ENCODE assay signal across 8 mouse cellular contexts in the genomic region with DNA sequence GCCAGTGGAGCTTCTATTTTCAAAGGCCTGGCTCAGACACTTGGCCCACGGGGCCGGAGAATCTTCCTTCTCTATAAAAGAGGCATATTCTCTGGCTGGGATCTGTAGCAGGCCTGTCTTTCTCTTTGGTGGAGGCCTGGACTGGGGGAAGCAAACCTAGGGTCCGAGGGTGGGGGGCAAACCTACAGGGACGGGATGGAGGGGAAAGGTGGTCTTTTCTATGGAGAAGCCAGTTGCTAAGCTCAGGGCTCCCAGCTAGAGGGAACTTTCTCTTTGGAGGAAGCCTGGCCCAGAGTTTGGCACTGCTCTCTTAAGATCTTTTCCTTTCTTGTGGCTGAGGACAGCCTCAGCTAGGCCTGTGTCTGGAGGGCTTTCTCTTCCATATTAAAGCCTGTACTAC. TPM values are rescaled to one million over a fixed set of nuclear protein-coding genes. Genes with fewer than 3 reads are reported as not detected.
DNase-seq lines count a peak whose midpoint lies in the region; ATAC-seq and TF ChIP-seq lines count a peak whose summit lies in the region.

No protein-coding gene starts in this region.

- H3K27me3 ChIP-seq in embryonic facial prominence, embryonic 13.5 days: no peaks in the 10 kb centered on the region
- no peaks in the 10 kb centered on the region for H3K27me3 ChIP-seq in hindbrain, postnatal 0 days (ENCODE audit: insufficient read depth, low read length)
- H3K27me3 ChIP-seq in myocyte (ENCODE audit: control insufficient read depth, insufficient read depth, insufficient read length): no peaks in the 10 kb centered on the region

- WGBS in embryonic facial prominence, embryonic 13.5 days: 51% methylated on average over 4 of the region's 4 CpGs
- WGBS in hindbrain, postnatal 0 days: 53% methylated on average over 4 of the region's 4 CpGs

- H3K4me3 ChIP-seq in layer of hippocampus, adult 2 months: peak overlapping the region; percentile 63
- H3K4me3 ChIP-seq in embryonic facial prominence, embryonic 13.5 days: peak overlapping the region; percentile 72
- peak overlapping the region; percentile 80 for H3K4me3 ChIP-seq in hindbrain, postnatal 0 days (ENCODE audit: low read length)
- H3K4me3 ChIP-seq in myocyte: peak overlapping the region; percentile 45

- H3K36me3 ChIP-seq in embryonic facial prominence, embryonic 13.5 days: no peaks in the 10 kb centered on the region
- no peaks in the 10 kb centered on the region for H3K36me3 ChIP-seq in hindbrain, postnatal 0 days (ENCODE audit: insufficient read depth, low read length)
- H3K36me3 ChIP-seq in myocyte (ENCODE audit: control insufficient read depth, insufficient read depth): no peaks in the 10 kb centered on the region

- peak overlapping the region; percentile 66 for H3K4me2 ChIP-seq in embryonic facial prominence, embryonic 13.5 days
- H3K4me2 ChIP-seq in hindbrain, postnatal 0 days (ENCODE audit: low read depth, low read length): peak overlapping the region; percentile 54
- peak overlapping the region; percentile 83 for H3K4me2 ChIP-seq in myocyte (ENCODE audit: low read depth)

- H3K27ac ChIP-seq in layer of hippocampus, adult 2 months: peak overlapping the region; percentile 71
- H3K27ac ChIP-seq in embryonic facial prominence, embryonic 13.5 days: peak overlapping the region; percentile 44; the same call in 1 of the 2 replicates
- H3K27ac ChIP-seq in hindbrain, postnatal 0 days: peak overlapping the region; percentile 65; the same call in 1 of the 2 replicates

- H3K4me1 ChIP-seq in embryonic facial prominence, embryonic 13.5 days: peaks cover 19% of the 10 kb centered on the region
- H3K4me1 ChIP-seq in hindbrain, postnatal 0 days (ENCODE audit: insufficient read depth, low read length): peaks cover 3% of the 10 kb centered on the region; the same call in 1 of the 2 replicates

- no peak for ATAC-seq in embryonic facial prominence, embryonic 13.5 days (ENCODE audit: insufficient number of reproducible peaks, insufficient read depth, low FRiP score, low TSS enrichment, low read depth)
- peak; percentile 0; the same call in 1 of the 2 replicates for ATAC-seq in hindbrain, postnatal 0 days

- H3K9ac ChIP-seq in embryonic facial prominence, embryonic 13.5 days: peak overlapping the region; percentile 66
- peak overlapping the region; percentile 44 for H3K9ac ChIP-seq in hindbrain, postnatal 0 days (replicated peaks; ENCODE audit: low read length)

- DNase-seq in layer of hippocampus, adult 2 months (ENCODE audit: low spot score in 2 of 2): no peak
- no peak for DNase-seq in layer of hippocampus, adult 8-10 months (ENCODE audit: low spot score in 2 of 2)
- DNase-seq in hindbrain, postnatal 0 days (ENCODE audit: low spot score): no peak
- no peak for DNase-seq in adrenal gland, adult 8-10 months
- DNase-seq in natural killer cell, adult 2 months (ENCODE audit: low spot score in 2 of 2): no peak
- no peak for DNase-seq in kidney, postnatal 14 days

- H3ac ChIP-seq in myocyte (ENCODE audit: control insufficient read depth, insufficient read length): no peak overlapping the region

- H3K79me2 ChIP-seq in myocyte (ENCODE audit: control insufficient read depth, insufficient read depth): no peaks in the 10 kb centered on the region

- TF ChIP-seq CTCF in layer of hippocampus, adult 2 months (conservative IDR thresholded peaks at IDR 0.05): no peak
- no peak for TF ChIP-seq CTCF in hindbrain, postnatal 0 days (IDR thresholded peaks at IDR 0.05; ENCODE audit: low read depth)

- TF ChIP-seq POLR2A in myocyte (IDR thresholded peaks at IDR 0.05; ENCODE audit: insufficient read length, low read depth): no peak

- no peaks in the 10 kb centered on the region for H3K9me3 ChIP-seq in embryonic facial prominence, embryonic 13.5 days
- H3K9me3 ChIP-seq in hindbrain, postnatal 0 days (ENCODE audit: low read length): no peaks in the 10 kb centered on the region

TF ChIP-seq in myocyte, 11 proteins besides CTCF, POLR2A, EP300 and RAD21:
- TF ChIP-seq USF1 (IDR thresholded peaks at IDR 0.05; ENCODE audit: low read depth) (no peak), REST (IDR thresholded peaks at IDR 0.05; ENCODE audit: insufficient read depth, insufficient read length) (no peak), MYOG (IDR thresholded peaks at IDR 0.05; ENCODE audit: control insufficient read depth in 1 of 3, insufficient read depth in 1 of 3, insufficient read length in 2 of 3, low read depth in 2 of 3) (no peak), TCF12 (IDR thresholded peaks at IDR 0.05; ENCODE audit: insufficient read depth, poor library complexity, severe bottlenecking) (no peak), TCF3 (IDR thresholded peaks at IDR 0.05; ENCODE audit: insufficient read length, low read depth) (no peak)

RNA-seq across cellular contexts. Expression of a gene that starts 0.7 kb away (rescaled TPM):
- total RNA-seq in layer of hippocampus, adult 2 months (2021): 1 to 10 TPM; 6.9 to 7.9 TPM
- total RNA-seq in layer of hippocampus, adult 8-10 months (2022): 1 to 10 TPM; 6.2 to 9.4 (median 7.9) TPM
- 14.9 and 15.2 TPM in 2 replicates for polyA plus RNA-seq in embryonic facial prominence, embryonic 13.5 days (2015; fragmentation: Nextera tagmentation; extraction: Ambion mirVana)
- total RNA-seq in hindbrain, postnatal 0 days (2014; rRNA removed): 5.5 and 7.1 TPM in 2 replicates
- 5.6 and 5.9 TPM in 2 replicates for polyA plus RNA-seq in hindbrain, postnatal 0 days (2015; fragmentation: Nextera tagmentation; extraction: Ambion mirVana)
- polyA plus RNA-seq in myocyte (2012; fragmentation: generic; extraction: Trizol): 4.1 TPM
- total RNA-seq in adrenal gland, adult 8-10 months (2022): 1 to 10 TPM; 7.4 to 9.6 (median 8.4) TPM

RNA-seq across cellular contexts. Expression of a gene that starts 58.0 kb away (rescaled TPM):
- total RNA-seq in layer of hippocampus, adult 2 months (2021): 1 to 10 TPM; 3.7 to 4.3 TPM
- total RNA-seq in layer of hippocampus, adult 8-10 months (2022): 1 to 10 TPM; 4.6 to 9.4 (median 5.8) TPM
- 1.5 and 2.2 TPM in 2 replicates for polyA plus RNA-seq in embryonic facial prominence, embryonic 13.5 days (2015; fragmentation: Nextera tagmentation; extraction: Ambion mirVana)
- total RNA-seq in hindbrain, postnatal 0 days (2014; rRNA removed): 5.4 and 22.0 TPM in 2 replicates
- 8.3 TPM in 2 replicates for polyA plus RNA-seq in hindbrain, postnatal 0 days (2015; fragmentation: Nextera tagmentation; extraction: Ambion mirVana)
- polyA plus RNA-seq in myocyte (2012; fragmentation: generic; extraction: Trizol): 0.04 TPM
- under 1 TPM; 0.54 to 0.78 (median 0.65) TPM for total RNA-seq in adrenal gland, adult 8-10 months (2022)
